In the genomic region with DNA sequence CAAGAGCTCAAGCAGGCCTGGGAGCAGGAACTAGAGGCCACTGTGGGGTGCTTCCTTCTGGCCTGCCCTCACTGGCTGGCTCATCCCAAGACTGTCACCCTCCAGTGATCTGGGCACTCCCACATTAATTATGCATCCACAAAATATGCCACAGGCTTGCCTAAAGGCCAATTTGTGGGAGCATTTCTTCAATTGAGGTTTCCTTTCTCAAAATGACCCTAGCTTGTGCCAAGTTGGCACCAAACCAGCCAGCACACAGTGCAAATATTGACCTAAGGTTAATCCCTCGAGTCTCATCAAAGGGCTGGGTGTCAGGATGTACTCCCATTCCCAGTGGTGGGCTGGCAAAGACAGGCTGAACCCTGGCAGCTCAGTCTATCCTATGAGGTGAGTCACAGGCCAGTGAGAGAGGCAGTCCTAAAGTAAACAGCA, we compare ENCODE assay signal across 11 mouse cellular contexts.
DNase-seq lines count a peak whose midpoint lies in the region; ATAC-seq and TF ChIP-seq lines count a peak whose summit lies in the region.
"Had no signal": no experiment of that assay in that cellular context is flagged by ENCODE, and none has a peak within 500 bp of the region (broad histone marks: within the 10 kb centered on the region; RNA-seq: fewer than 3 reads in every experiment).

No protein-coding gene starts in this region.

- H3K4me2 ChIP-seq in intestine, embryonic 15.5 days (replicated peaks), result no peak overlapping the region
- no peak overlapping the region for H3K4me2 ChIP-seq in intestine, postnatal 0 days (replicated peaks; ENCODE audit: low read depth)
- H3K4me2 ChIP-seq in lung, postnatal 0 days (replicated peaks; ENCODE audit: low read depth, low read length), result no peak overlapping the region
- H3K4me2 ChIP-seq in hindbrain, embryonic 11.5 days (replicated peaks; ENCODE audit: low read depth, low read length), result no peak overlapping the region
- H3K4me2 ChIP-seq: embryonic facial prominence, embryonic 13.5 days; heart, embryonic 13.5 days had no signal

- no peak overlapping the region for H3K9ac ChIP-seq in intestine, embryonic 15.5 days
- H3K9ac ChIP-seq in intestine, postnatal 0 days (ENCODE audit: low read depth, low read length), result no peak overlapping the region
- no peak overlapping the region for H3K9ac ChIP-seq in lung, postnatal 0 days (replicated peaks; ENCODE audit: low read depth)
- no peak overlapping the region for H3K9ac ChIP-seq in hindbrain, embryonic 11.5 days (ENCODE audit: low read depth, low read length)
- H3K9ac ChIP-seq: embryonic facial prominence, embryonic 13.5 days; heart, embryonic 13.5 days had no signal

- no peak for TF ChIP-seq EP300 in lung, postnatal 0 days (IDR thresholded peaks at IDR 0.05)

- WGBS in intestine, embryonic 15.5 days, result 25% methylated on average over 1 of the region's 1 CpGs
- WGBS in intestine, postnatal 0 days, result 4% methylated on average over 1 of the region's 1 CpGs
- 0% methylated on average over 1 of the region's 1 CpGs for WGBS in lung, postnatal 0 days
- WGBS in hindbrain, embryonic 11.5 days, result 32% methylated on average over 1 of the region's 1 CpGs

- no peak overlapping the region for H3K27ac ChIP-seq in intestine, embryonic 15.5 days
- no peak overlapping the region for H3K27ac ChIP-seq in intestine, postnatal 0 days (ENCODE audit: low read depth, low read length)
- H3K27ac ChIP-seq in lung, postnatal 0 days (ENCODE audit: low read length), result no peak overlapping the region
- no peak overlapping the region for H3K27ac ChIP-seq in hindbrain, embryonic 11.5 days (ENCODE audit: low read depth, low read length)
- H3K27ac ChIP-seq: embryonic facial prominence, embryonic 13.5 days; heart, embryonic 13.5 days had no signal

- no peaks in the 10 kb centered on the region for H3K9me3 ChIP-seq in intestine, embryonic 15.5 days
- no peaks in the 10 kb centered on the region for H3K9me3 ChIP-seq in intestine, postnatal 0 days (ENCODE audit: control insufficient read depth)
- no peaks in the 10 kb centered on the region for H3K9me3 ChIP-seq in lung, postnatal 0 days (ENCODE audit: low read length)
- H3K9me3 ChIP-seq in hindbrain, embryonic 11.5 days (ENCODE audit: control insufficient read depth, low read length), result no peaks in the 10 kb centered on the region
- H3K9me3 ChIP-seq: embryonic facial prominence, embryonic 13.5 days; heart, embryonic 13.5 days had no signal

- H3K36me3 ChIP-seq in intestine, embryonic 15.5 days, result no peaks in the 10 kb centered on the region
- H3K36me3 ChIP-seq in intestine, postnatal 0 days (ENCODE audit: control insufficient read depth, insufficient read depth), result no peaks in the 10 kb centered on the region
- H3K36me3 ChIP-seq in lung, postnatal 0 days (ENCODE audit: insufficient read depth, low read length), result no peaks in the 10 kb centered on the region
- no peaks in the 10 kb centered on the region for H3K36me3 ChIP-seq in hindbrain, embryonic 11.5 days (ENCODE audit: control insufficient read depth, insufficient read depth, low read length)
- H3K36me3 ChIP-seq: embryonic facial prominence, embryonic 13.5 days; heart, embryonic 13.5 days had no signal

- peak; percentile 59; the same call in 1 of the 2 replicates for ATAC-seq in intestine, embryonic 15.5 days
- no peak for ATAC-seq in intestine, postnatal 0 days
- peak; percentile 43 for ATAC-seq in lung, postnatal 0 days
- no peak for ATAC-seq in hindbrain, embryonic 11.5 days (ENCODE audit: low FRiP score)

- DNase-seq in adipocyte (ENCODE audit: low spot score), result peak; percentile 65
- DNase-seq in kidney, adult 18-20 months, result peak; percentile 45
- DNase-seq in lung, postnatal 0 days (ENCODE audit: low spot score), result no peak
- DNase-seq in neural tube, embryonic 10.5 days (ENCODE audit: extremely low spot score, low spot score), result no peak
- DNase-seq in right cerebral cortex, postnatal 36 days (ENCODE audit: low spot score in 2 of 2), result no peak
- no peak for DNase-seq in hindbrain, embryonic 11.5 days (ENCODE audit: low spot score)
- DNase-seq: layer of hippocampus, postnatal 36 days had no signal

- no peaks in the 10 kb centered on the region for H3K27me3 ChIP-seq in intestine, embryonic 15.5 days (replicated peaks)
- H3K27me3 ChIP-seq in intestine, postnatal 0 days (replicated peaks; ENCODE audit: control insufficient read depth, insufficient read depth, low read length), result no peaks in the 10 kb centered on the region
- no peaks in the 10 kb centered on the region for H3K27me3 ChIP-seq in lung, postnatal 0 days (replicated peaks; ENCODE audit: insufficient read depth, low read length)
- H3K27me3 ChIP-seq in hindbrain, embryonic 11.5 days (ENCODE audit: control insufficient read depth, insufficient read depth, low read length), result no peaks in the 10 kb centered on the region
- H3K27me3 ChIP-seq: embryonic facial prominence, embryonic 13.5 days; heart, embryonic 13.5 days had no signal

- no peak overlapping the region for H3K4me3 ChIP-seq in intestine, embryonic 15.5 days (replicated peaks)
- no peak overlapping the region for H3K4me3 ChIP-seq in intestine, postnatal 0 days (ENCODE audit: low read depth, low read length)
- no peak overlapping the region for H3K4me3 ChIP-seq in lung, postnatal 0 days (ENCODE audit: low read depth, low read length)
- no peak overlapping the region for H3K4me3 ChIP-seq in hindbrain, embryonic 11.5 days (ENCODE audit: low read depth, low read length)
- H3K4me3 ChIP-seq: embryonic facial prominence, embryonic 13.5 days; heart, embryonic 13.5 days had no signal

- no peak for TF ChIP-seq CTCF in intestine, postnatal 0 days (IDR thresholded peaks at IDR 0.05; ENCODE audit: low read depth)
- no peak for TF ChIP-seq CTCF in lung, postnatal 0 days (IDR thresholded peaks at IDR 0.05)

- no peaks in the 10 kb centered on the region for H3K4me1 ChIP-seq in intestine, embryonic 15.5 days (replicated peaks)
- H3K4me1 ChIP-seq in intestine, postnatal 0 days (replicated peaks; ENCODE audit: control insufficient read depth, insufficient read depth, low read length), result no peaks in the 10 kb centered on the region
- H3K4me1 ChIP-seq in lung, postnatal 0 days (ENCODE audit: insufficient read depth, low read depth, low read length), result no peaks in the 10 kb centered on the region
- no peaks in the 10 kb centered on the region for H3K4me1 ChIP-seq in hindbrain, embryonic 11.5 days (replicated peaks; ENCODE audit: control insufficient read depth, insufficient read depth, low read length)
- H3K4me1 ChIP-seq: embryonic facial prominence, embryonic 13.5 days; heart, embryonic 13.5 days had no signal

Comparison
In these comparisons a context has a peak if more than half of its experiments do, and no peak if none do; other contexts are left out.
1. ATAC-seq: peak in intestine, embryonic 15.5 days (single experiment) and lung, postnatal 0 days (single experiment); none in intestine, postnatal 0 days (single experiment) and hindbrain, embryonic 11.5 days (single experiment).
2. DNase-seq: peak in adipocyte (single experiment) and kidney, adult 18-20 months (single experiment); none in lung, postnatal 0 days (single experiment), neural tube, embryonic 10.5 days (single experiment), right cerebral cortex, postnatal 36 days (0 of 2) and hindbrain, embryonic 11.5 days (single experiment).